Mouse (Mus musculus) brain, embryonic 18.5 days (tissue): ENCODE measurements around the gene Bola3.

Experiments
- DNase-seq: peaks from one replicate; pipeline ENCODE4 v3.0.0-alpha.2; 2012; ENCODE audit warnings: low read depth, low spot score

Bola3 gene

DNA sequence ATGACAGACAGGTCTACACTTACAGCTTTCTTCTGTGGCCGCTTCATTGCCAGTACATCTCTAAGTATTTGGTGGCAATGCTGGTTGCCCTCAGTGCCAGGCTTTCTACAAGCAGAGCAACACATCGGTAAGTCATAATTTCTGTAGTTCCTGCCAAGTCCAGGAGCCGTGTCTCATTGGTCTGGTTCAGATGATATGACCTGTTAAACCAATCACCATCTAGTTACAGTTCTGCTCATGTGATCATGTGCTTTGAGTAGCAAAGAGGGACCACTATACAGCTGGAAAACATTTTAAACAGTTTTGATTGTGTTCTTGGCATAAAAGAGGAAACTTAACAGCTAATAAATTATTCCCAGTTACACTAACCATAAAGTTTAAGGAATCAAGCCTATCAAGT is 1.0 kb upstream of the Bola3 start:
- DNase-seq: no peak

DNA sequence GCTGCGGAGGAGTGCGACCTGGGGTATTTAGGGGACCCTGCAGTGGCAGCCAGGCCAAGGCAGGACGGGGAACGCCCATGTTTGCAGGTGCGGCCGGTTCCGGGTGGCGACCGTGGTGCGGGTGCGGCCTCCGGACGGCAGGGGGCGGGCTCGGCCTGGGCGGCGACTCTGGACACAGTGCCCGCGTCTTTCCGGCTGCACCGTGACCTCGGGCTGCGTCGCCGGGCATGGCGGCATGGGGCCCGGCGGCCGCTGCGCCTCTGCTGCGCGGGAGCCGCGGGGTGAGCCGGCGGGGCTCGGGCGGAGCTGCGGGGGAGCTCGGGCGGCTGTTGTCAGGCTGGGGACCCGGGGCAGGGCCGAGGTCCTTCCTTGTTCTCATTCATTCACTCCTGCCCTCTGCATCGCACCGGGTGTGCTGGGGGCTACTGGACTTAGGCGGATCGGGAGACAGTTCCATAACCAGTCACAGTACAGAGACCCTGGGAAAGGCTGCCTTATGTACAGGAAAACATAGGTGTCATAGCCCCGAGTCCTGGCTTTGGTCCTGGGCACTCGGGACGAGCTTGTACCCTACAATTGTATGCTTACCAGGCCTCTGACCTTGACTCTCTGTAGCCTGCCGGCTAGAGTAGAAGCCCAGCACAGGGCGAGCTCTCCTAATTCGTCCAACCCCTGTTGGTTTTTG is 469 bp downstream of the Bola3 start:
- DNase-seq: peak; percentile 24

DNA sequence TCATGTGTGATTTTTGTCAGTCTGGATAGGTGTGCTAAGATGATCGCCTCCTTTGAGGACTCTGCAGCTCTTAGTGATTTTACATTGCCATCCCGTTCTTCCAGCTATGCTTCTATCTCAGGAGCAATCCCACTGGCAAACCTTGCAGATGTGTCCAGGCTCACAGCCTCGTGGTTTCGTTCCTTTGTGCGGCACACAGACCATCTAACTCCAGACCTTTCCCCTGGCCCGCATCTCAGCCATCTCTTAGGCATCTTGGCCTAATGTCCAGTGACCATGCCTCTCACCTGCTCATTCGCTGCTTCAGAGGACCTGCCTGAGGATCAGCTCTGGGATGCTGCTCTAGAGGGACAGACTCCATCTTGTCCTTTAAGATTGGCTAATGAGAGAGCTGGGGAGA is 1.2 kb downstream of the Bola3 start:
- DNase-seq: no peak

DNA sequence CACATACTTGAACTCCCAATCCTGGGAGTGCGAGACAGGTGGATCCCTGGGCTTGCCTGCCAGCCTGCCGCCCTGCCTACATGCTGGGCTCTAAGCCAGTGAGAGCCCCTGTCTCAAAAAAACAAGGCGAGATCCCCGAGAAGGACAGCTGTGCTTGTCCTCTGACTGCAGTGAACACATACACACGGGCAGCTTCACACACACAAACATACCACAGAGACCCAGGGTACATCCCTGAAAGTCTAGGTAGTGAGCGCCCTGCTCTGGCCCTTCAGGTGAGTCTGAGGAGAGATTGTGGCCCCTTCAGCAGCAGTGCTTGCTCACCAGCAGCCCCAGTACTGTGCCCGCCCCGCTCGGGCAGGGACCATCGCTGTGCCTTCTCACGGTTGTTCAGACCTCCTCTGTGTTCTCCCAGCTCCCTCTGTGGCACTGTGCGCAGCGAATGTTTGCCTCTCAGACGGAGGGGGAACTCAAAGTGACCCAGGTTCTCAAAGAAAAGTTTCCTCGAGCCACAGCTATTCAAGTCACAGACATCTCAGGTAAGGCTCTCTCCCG is 2.0 kb downstream of the Bola3 start:
- DNase-seq: no peak

DNA sequence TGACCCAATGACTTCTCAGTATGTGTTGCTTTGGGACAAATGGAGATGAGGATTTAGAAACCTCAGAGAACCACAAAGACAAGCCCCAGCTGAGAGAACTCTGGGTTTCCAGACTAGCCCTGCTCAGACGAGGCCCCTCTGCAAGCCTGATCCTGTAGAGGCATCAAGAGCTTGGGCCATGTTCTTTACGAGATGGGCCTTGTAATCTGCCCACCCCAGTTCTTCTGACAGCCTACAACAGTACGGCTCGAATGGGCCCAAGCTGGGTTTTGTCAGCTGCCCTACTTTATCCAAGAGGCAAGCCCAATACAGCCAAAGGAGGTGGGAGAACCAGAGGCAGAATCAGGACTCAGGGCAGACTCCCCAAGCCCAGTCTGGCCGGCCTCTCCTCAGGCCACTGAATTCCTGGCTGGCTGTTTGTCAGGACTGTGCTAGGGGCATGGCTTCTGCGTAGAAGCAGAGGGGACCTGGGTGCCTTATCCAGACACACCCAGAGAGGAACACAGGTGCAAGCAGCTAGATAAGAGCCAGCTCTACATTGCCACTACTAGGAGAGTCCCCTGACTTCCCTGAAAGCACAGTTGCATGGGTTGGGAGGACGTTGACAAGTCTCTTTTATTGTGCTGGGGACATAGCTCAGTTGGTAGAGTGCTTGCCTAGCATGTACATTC is 2.7 kb downstream of the Bola3 start:
- no peak for DNase-seq

DNA sequence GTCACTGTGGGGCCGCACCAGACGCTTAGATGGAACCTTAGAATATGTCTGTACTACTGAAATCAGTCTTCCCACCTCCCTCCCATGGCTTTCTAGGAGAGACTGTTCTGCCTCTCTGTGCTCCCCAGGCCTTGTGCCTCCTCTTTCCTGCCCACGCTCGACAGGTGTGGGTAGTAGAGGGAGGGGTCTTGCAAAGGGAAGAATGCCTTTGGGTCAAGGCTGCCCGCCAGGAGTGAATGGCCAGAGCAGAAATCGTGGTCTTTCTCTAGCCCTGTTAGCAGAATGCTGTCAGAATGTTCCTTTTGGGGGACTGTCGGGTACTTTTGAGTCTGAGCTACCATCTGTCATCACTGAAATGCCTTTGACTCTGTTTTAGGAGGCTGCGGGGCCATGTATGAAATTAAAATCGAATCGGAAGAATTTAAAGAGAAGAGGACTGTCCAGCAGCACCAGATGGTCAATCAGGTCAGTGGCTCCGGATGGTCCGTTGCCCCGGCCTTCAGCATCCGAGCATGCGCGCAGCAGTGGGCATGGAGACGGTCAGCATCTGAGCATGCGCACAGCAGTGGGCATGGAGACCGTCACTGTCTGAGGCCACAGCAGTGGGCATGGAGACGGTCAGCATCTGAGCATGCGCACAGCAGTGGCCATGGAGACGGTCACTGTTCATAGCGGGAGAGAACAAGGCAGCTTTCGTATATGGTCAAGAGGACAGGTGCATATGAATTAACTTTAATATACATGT is 3.9 kb downstream of the Bola3 start:
- DNase-seq: no peak

DNA sequence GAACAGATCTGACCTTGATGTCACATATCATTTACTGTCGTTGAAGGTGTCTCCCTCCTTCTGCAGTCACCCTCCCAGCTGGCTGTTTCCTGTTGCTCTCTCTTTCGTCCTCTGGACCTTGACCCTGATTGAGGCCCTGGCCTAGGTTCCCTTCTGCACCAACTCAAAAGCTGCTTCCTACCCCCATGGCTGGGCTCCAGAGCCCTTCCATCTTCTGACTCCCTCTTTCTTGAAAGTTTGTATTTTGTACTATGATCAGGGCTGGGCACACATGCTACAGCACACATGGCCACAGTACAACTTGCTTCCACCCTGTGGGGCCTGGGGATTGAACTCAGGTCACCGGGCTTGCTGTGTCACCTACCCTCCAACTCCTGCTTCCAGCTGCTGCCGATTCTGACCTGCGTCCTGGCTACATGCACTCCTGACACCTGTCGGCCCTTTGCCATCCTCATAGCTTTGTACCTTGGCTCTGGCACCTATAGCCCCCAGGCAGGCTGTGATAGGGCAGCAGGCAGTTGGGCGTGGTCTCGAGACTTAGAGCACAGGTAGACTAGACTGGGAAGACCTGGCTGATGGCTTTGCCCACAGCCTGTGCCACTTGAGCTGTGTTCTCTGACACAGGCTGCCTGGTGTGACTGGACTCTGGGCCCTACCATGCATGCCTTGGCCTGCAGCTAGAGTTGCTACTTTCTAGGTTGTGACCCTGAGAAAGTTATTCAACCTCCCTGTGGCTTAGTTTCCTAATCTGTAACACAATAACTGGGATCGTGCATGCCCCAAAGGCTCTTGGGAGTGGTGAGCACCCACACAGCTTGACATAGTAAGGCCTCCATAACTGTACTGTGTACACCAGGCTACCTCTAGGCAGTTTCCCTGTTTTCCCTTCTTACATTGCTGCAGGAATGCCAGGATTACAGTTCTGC is 6.2 kb downstream of the Bola3 start:
- no peak for DNase-seq

DNA sequence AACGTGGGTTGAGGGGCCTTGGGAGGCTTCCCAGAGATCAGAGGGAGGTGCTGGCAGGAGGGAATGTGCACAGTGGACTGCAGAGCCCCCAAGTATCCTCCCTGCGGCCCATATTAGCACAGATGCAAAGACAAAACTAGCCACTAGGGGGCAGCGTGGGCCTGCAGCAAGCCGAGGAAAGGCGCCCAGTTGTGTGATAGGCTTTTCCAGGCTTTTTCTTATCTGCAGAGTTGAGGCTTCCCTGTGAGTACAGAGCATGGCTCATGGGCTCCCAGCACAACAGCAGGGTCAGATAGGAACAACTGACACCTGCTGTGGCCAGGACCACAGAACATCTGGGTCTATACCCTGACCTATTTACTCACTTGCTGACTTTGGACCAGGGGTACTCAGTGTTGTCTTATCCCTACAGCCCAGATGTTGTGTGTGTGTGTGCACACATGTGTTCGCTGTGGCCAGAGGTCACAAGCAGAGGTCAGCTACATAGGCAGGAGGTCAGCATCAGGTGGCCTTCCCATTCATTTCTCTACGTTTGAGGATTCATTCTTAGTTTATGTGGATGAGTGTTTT is 7.7 kb downstream of the Bola3 start:
- DNase-seq: peak; percentile 39

DNA sequence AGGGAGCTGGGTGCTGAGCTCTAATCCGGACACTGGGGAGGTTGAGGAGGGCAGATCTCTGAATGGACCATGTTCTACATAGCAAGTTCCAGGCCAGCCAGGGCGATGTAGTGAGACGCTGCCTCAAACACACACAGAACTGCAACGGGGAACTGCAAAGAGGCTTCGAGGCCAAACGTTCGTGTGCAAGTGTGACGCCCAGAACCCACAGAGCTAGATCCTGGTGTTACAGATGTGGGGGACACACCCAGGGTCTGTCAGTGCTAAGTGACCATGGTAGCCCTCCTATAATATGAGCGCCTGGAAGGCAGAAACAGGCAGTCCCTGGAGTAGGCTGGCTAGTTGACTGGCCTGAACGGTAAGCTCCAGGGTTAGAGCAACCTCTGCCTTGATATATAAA is 8.5 kb downstream of the Bola3 start:
- no peak for DNase-seq

DNA sequence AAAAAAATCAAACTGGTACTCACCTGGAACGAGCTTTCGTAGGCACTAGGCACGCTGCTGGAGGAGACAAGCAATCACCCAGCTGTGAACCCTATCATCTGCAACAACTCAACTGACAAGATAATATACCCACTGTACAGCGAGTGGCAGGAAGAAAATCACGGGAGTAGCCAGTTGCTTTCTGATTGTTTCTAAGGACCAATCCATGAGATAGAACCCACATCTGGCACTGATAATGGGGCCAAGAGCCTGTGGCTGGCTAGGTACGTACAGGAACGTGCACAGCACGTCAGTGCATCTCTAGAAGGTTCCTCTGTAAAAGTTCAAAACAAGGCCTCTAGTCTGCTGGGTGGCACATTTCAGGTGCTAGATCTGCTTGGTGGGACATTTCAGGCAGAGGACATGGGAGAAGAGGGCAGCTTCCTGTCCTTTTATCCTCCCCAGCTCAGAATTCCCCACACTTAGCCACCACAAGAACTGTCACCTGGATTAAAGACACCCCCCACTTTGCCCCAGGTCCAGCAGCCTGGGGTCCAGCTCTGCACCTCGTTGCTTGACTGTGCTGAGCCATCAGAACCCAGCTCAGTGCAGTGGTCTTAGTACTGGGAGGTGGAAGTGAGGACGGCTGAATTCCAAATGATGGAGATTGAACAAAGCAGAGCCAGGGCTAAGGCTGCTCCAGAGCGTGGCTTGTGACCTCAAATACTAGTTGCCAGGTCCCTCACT is 12.7 kb downstream of the Bola3 start:
- DNase-seq: no peak

DNA sequence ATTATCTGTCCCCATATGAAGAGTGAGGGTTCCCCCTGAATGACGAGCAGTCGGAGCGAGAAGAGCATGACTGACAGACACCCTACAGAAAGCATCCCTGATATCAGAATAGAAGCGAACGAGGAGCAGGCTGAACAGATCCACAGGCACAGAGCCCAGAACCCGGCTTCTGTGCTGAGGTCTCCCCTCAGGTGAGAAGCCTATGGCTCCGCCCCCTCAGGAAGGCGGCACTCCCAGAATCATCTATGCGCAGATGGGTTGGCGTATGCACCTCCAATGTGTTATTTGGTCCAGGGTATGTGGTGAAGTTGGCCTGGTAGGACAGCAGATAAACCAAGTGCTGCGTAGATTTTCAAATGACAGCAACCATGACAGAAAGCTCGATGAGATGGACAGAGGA is 14.1 kb downstream of the Bola3 start:
- no peak for DNase-seq

DNA sequence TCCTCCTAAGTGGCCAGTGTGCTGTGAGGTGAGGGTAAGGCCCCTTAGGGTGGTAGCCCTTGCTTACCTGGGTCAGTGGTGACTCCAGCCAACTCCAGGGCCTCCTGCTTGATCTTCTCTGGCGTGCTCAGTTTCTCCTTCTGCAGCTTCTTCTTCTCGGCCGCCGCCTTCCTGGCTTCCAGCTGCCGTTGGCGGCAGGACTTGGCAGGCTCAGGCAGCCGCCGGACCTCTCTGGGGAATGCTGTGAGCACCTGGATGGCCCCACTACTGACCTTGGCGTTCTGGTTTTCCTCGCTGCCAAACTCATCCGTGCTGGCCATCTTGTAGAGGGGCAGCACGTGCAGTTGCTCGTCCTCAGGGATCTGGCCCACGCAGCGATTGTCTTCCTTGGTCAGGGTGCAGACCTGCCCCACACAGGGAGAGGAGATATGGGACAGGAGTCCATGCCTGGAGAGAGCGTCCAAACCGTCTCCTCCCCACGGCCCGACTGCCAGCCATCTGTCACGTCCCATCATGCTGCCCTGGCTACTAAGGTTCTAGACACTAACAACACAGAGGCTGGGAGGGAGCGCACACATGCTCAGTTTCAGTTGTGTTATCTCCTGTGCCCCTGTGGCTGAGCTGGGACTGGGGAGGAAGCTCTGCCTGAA is 21.5 kb downstream of the Bola3 start:
- no peak for DNase-seq

DNA sequence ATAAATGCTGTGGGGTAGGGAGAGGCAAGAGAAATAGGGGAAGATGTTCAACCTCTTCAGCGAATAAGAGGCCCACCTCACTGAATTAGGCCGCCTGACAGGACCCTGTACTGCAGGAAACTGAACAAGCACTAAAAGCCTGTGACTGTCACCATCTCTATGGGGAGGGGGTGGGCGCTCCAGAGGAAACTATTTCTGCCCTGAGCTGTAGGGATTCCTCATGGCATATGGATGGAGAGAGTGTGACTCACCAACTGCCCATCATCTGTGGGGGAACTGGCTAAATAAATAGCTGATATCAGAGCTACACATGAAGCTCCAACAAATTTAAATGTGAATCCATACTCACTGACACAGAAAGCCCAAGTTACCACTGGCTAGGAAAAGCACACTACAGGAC is 22.4 kb downstream of the Bola3 start:
- no peak for DNase-seq

DNA sequence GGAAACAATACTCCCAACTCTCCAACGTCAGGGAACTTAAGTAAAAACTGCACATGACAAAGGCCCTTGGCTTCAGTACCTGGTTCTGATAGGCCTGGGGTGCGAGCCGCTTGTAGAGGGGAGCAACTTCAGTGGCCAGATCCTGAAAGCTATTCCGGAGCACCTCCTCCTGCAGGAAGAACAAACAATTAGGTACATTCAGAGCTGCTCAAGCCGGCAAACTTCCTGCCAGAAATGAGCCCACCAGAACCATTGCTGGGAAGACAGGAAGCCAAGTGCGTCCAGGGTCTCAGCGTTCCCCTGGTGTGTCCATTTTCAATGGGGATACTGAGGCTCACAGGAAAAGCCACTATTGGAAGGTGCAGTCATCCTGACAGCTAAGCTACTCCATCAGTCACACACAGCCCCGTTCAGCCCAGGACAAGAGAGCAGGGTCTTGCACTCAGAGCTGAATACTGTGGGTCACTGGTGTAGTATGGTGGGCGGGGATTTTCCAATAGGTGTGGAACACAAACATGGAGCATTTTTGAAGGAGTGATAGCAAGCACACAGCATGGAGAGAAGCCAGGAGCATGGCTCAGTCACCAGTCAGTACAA is 24.9 kb downstream of the Bola3 start:
- DNase-seq: no peak

DNA sequence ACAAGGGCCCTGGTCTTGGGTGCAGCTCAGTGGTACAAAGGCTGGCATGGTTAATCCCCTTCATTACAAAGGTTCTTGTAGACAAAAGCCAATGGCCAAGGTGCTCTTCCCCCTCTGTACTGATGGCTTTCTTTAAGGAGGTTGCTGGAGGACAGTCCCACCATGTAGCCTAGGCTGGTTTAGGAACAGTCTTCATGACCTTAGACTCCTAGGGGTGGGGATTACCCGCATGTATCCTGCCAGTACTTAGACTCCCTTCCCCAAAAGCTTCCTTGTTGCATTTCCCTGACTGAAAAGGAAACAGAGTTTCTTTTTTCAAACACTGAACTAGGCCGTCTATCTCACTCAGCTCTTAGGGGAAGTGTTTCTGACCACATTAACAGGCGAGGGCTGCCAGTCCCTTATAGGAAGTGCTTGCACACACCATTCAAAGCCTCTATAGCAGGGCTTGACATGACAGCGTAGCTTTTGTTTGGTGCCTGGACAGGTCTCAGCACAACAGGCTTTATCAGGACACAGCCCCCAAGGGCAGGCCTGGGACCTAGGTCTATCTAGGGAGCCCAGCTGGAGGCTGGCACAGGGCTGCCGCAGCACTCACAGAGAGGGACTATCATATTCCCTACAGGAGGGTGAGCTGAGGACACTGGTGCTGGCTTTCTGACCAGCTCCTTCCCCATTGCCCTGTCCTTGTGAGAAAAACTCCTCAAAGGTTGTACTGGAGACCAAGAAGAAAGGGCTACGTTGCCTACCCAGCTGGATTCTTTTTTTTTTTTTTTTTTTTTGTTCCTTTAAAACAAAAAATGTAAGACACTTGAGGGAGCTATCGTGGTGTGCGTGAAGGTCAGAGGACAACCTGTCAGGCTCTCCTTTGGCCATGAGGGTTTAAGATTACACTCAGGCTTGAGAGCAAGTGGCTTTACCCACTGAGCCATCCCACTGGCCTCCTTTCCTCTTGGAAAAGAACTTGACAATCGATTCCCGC is 32.9 kb downstream of the Bola3 start:
- DNase-seq: no peak

DNA sequence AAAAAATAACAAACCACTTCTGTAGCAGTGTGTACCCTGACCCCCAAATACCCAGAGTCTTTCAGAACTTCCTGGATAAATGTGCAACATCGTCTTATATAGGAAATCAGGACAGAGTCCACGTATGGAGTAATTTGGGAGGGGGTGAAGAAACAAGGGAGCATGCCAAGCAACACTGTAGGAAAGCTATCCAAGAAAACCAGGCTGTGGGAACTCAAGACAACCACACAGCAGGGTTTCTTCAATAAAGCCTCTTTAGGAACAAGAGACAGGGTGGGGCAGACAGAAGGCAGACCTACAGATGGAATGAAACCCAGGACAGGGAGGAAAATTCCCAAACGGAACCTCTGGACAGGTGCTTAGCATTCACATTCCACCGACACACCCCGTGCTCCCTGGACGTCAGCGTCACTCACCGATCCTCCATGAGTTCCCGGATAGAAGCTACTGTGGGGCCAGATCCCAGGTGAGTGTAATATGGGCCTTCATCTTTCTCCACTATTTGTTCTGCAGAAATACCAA is 36.7 kb downstream of the Bola3 start:
- DNase-seq: no peak

DNA sequence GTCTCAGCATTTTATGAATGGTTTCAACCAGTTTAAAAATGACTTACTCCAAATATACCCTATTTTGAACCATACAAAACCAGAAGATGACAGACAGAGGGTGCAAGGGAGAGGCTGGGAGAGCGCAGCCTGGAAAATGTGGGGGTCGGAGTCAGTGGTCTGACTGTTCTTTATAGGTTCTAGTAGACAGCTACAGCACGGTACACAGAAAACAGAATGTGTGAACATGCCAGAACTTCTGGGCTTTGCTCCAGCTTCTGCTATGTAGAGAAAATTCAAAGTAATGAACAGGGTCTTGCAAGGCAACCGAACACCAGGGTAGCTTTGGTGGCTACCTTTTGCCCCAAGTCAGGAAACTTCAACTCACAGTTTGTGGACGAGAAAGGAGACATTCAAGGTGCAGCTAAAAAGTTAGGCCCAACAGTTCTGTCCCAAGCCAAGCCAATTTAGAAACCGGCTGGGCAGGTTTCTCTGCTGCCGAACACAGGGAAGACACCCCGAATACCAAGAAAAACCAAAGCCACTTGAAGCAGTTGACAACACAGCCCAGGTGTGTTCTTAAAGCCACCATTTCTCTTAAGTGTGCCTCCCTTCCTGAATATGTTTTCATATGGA is 43.3 kb downstream of the Bola3 start:
- no peak for DNase-seq

DNA sequence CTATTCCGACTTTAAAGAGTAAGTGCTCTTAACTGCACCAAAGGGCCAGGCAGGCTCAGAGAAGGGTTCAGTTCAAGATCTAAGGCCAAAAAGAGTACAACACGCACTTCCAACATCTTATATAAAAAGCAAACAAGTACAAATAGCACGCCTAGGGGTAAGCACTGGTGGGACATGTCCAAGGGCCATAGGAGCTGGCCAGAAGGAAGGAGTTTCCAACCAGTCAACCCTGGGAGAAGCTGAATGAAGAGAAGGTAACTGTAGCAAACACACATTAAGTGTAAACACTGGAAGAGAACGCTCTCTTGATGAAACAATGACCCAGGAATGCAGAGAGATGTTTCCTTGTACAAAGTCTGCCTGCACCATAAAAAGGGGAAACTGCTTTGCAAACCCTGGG is 45.2 kb downstream of the Bola3 start:
- DNase-seq: no peak
